Mouse (Mus musculus) erythroblast, embryonic 14.5 days (primary cell): Measurements from ENCODE around the gene Myh9. TPM values are rescaled to one million over a fixed set of nuclear protein-coding genes. Genes with fewer than 3 reads are reported as not detected.

Experiments
- H3K27me3 ChIP-seq: 2 replicates; pipeline ENCODE4 v1.6.1; 2012; ENCODE audit warnings: inconsistent platforms; ENCODE audit not compliant: control insufficient read depth
- H3K36me3 ChIP-seq: 2 replicates; pipeline ENCODE4 v1.6.1; 2012; ENCODE audit warnings: mild to moderate bottlenecking, inconsistent platforms; ENCODE audit not compliant: control insufficient read depth
- H3K4me1 ChIP-seq: 2 replicates; pipeline ENCODE4 v1.6.1; 2012; ENCODE audit warnings: inconsistent platforms; ENCODE audit not compliant: control insufficient read depth
- H3K4me3 ChIP-seq: replicated peaks from 2 replicates; pipeline ENCODE3; 2012; ENCODE audit warnings: moderate library complexity, mild to moderate bottlenecking, inconsistent platforms
- H3K9me3 ChIP-seq: 2 replicates; pipeline ENCODE4 v1.6.1; 2012; ENCODE audit warnings: low read length, inconsistent platforms, mixed read lengths; ENCODE audit not compliant: control insufficient read depth
- GATA1 ChIP-seq: IDR thresholded peaks from 2 replicates; pipeline ENCODE4 v1.6.1; 2012; ENCODE audit warnings: low read length, inconsistent platforms, mixed read lengths
- TAL1 ChIP-seq: IDR thresholded peaks from 3 replicates; pipeline ENCODE4 v1.6.1; 2012; ENCODE audit warnings: low read length, inconsistent platforms, mixed read lengths
- polyA plus RNA-seq: library from polyadenylated mRNA; stranded (reverse); fragments of >175 nt; gene quantifications from 2 replicates; pipeline ENCODE4 v1.2.3, GENCODE M21; 2012

Myh9 gene
- polyA plus RNA-seq, 1 experiment = 10.4 TPM

GRCm38 (mm10) chr15:77775186-77775963 is 66.6 kb downstream of the Myh9 start:
- Histone ChIP-seq H3K4me3 (no peak overlapping the region), H3K4me1 (peaks cover 41% of the 10 kb centered on the region), H3K36me3 (peaks cover 99% of the 10 kb centered on the region), H3K27me3 (no peaks in the 10 kb centered on the region), H3K9me3 (no peaks in the 10 kb centered on the region)
- TF ChIP-seq TAL1 (no peak), GATA1 (no peak)

GRCm38 (mm10) chr15:77774303-77774702 is 67.7 kb downstream of the Myh9 start:
- Histone ChIP-seq H3K27me3 (no peaks in the 10 kb centered on the region), H3K36me3 (peaks cover 99% of the 10 kb centered on the region), H3K4me3 (no peak overlapping the region), H3K4me1 (peaks cover 41% of the 10 kb centered on the region), H3K9me3 (no peaks in the 10 kb centered on the region)
- TF ChIP-seq TAL1 = no peak
- no peak for TF ChIP-seq GATA1

- Histone ChIP-seq H3K27me3 (no peaks in the 10 kb centered on the region), H3K36me3 (peaks cover 99% of the 10 kb centered on the region), H3K9me3 (no peaks in the 10 kb centered on the region), H3K4me3 (no peak overlapping the region), H3K4me1 (peaks cover 41% of the 10 kb centered on the region)
- TF ChIP-seq TAL1 (peak; percentile 83), GATA1 (peak; percentile 43; the same call in 1 of the 2 replicates)
Observed at GRCm38 (mm10) chr15:77773099-77773915, 68.7 kb downstream of the Myh9 start.

- H3K36me3 ChIP-seq = peaks cover 99% of the 10 kb centered on the region
Observed at GRCm38 (mm10) chr15:77770942-77771341, 71.0 kb downstream of the Myh9 start.

GRCm38 (mm10) chr15:77770341-77770740 is 71.6 kb downstream of the Myh9 start:
- Histone ChIP-seq H3K9me3 (no peaks in the 10 kb centered on the region), H3K4me3 (no peak overlapping the region), H3K4me1 (peaks cover 38% of the 10 kb centered on the region), H3K36me3 (peaks cover 99% of the 10 kb centered on the region), H3K27me3 (no peaks in the 10 kb centered on the region)
- no peak for TF ChIP-seq TAL1
- TF ChIP-seq GATA1 = no peak

More at GRCm38 (mm10) chr15:77770942-77771341, 71.0 kb downstream of the Myh9 start:
- Histone ChIP-seq H3K9me3 (no peaks in the 10 kb centered on the region), H3K27me3 (no peaks in the 10 kb centered on the region), H3K4me3 (no peak overlapping the region), H3K4me1 (peaks cover 41% of the 10 kb centered on the region)
- no peak for TF ChIP-seq TAL1
- TF ChIP-seq GATA1 = no peak

- Histone ChIP-seq H3K4me1 (peaks cover 11% of the 10 kb centered on the region), H3K27me3 (no peaks in the 10 kb centered on the region), H3K36me3 (peaks cover 100% of the 10 kb centered on the region), H3K4me3 (no peak overlapping the region), H3K9me3 (no peaks in the 10 kb centered on the region)
- no peak for TF ChIP-seq GATA1
- no peak for TF ChIP-seq TAL1
Observed at GRCm38 (mm10) chr15:77766981-77767380, 75.0 kb downstream of the Myh9 start.

GRCm38 (mm10) chr15:77765484-77766093 is 76.4 kb downstream of the Myh9 start:
- no peaks in the 10 kb centered on the region for H3K27me3 ChIP-seq
- peaks cover 7% of the 10 kb centered on the region for H3K4me1 ChIP-seq
- H3K4me3 ChIP-seq = no peak overlapping the region
- peaks cover 100% of the 10 kb centered on the region for H3K36me3 ChIP-seq
- H3K9me3 ChIP-seq = no peaks in the 10 kb centered on the region
- TF ChIP-seq TAL1 (no peak), GATA1 (no peak)

- TF ChIP-seq GATA1 (no peak), TAL1 (no peak)
- peaks cover 7% of the 10 kb centered on the region for H3K4me1 ChIP-seq
- no peaks in the 10 kb centered on the region for H3K27me3 ChIP-seq
- H3K4me3 ChIP-seq = no peak overlapping the region
- H3K9me3 ChIP-seq = no peaks in the 10 kb centered on the region
- peaks cover 100% of the 10 kb centered on the region for H3K36me3 ChIP-seq
Observed at GRCm38 (mm10) chr15:77764391-77765006, 77.5 kb downstream of the Myh9 start.

GRCm38 (mm10) chr15:77763702-77764101 is 78.3 kb downstream of the Myh9 start:
- Histone ChIP-seq H3K4me3 (no peak overlapping the region), H3K36me3 (peaks cover 98% of the 10 kb centered on the region), H3K27me3 (no peaks in the 10 kb centered on the region), H3K9me3 (no peaks in the 10 kb centered on the region), H3K4me1 (peaks cover 7% of the 10 kb centered on the region)
- TF ChIP-seq GATA1 = no peak
- TF ChIP-seq TAL1 = no peak
